Mouse (Mus musculus) embryo, embryonic 10.5 days (tissue): Measurements from ENCODE around the gene Vdac1.
"Not testable (repeated sequence)": the region's sequence is repeated elsewhere in the genome, so short reads cannot be mapped to it uniquely, and the experiment has no call there.

ENCODE experiments used
- DNase-seq: peaks from one replicate; pipeline ENCODE4 v3.0.0-alpha.2; 2015; ENCODE audit warnings: low spot score

The Vdac1 gene

DNA sequence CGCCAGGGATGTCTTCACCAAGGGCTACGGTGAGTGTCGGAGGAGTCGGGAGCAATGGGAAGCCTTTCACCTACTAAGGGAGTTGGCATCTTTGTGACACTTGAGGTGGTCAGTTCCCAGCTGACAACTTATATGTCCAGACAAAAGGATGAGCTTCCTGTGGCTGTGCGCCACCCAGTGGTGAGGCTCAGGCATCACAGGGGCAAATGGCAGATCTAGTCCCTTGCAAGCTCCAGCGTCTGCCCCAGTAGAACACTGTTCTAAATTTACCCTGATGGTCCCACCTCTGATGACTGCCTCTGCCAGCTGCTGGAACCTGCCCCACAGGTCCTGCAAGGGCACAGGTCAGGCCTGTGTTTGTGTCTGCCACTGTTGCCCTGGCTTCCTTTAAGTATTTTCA lies 13.7 kb downstream of the Vdac1 start:
- peak; percentile 68 for DNase-seq

DNA sequence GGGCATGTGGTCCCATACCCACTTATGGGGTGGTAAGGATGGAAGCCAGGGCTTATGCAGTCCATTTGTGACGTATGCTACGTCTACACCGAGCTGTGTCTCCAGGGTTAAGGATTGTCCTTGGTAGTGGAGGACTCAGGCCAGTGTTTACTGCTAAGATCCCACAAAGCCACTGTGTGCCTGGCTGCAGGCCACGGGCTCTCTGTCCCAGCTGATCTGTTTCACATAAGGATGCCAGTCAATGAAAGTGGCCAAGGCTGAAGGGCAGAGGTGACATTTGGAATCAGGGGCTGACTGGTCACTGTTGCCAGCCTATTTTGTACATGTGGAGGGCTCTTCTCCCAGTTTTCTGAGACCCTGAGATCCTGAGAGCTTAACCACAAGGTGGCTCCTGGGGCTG lies 16.9 kb downstream of the Vdac1 start:
- DNase-seq = no peak

- DNase-seq = no peak
These were observed 18.6 kb downstream of the Vdac1 start for GRCm38 (mm10) chr11:52379241-52379640.

DNA sequence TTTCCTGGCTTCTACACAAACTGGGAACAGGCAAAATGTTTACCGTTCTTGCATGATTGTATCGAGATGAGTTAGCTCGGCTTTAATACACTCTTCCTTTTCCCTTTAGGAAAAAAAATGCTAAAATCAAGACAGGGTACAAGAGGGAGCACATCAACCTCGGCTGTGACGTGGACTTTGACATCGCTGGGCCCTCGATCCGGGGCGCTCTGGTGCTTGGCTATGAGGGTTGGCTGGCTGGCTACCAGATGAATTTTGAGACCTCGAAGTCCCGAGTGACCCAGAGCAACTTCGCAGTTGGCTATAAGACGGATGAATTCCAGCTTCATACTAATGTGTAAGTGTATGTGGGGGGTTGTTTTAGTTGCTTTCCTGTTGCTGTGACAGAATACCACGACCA lies 23.1 kb downstream of the Vdac1 start:
- no peak for DNase-seq

DNA sequence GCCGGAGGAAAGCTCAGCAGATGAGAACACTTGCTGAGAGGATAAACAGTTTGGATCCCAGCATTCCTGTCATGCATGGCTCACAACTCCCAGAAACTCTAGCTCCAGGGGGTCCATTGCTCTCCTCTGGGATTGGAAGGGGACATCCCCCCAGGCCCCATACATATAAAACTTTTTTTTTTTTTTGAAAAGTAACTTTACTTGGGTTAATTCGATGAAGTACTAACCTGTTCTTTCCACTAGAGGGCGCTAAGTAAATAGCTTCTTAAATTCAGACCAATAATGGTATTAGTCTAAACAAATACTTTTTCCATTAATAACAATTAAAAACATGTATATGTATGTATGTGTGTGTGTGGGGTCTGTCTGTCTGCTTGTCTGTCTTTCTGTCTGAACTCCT lies 24.0 kb downstream of the Vdac1 start:
- DNase-seq = peak; percentile 36

- no peak for DNase-seq
These were observed 26.2 kb downstream of the Vdac1 start for GRCm38 (mm10) chr11:52386892-52387291.

GRCm38 (mm10) chr11:52388150-52388549 lies 27.5 kb downstream of the Vdac1 start:
- DNase-seq = no peak

- DNase-seq = not testable (repeated sequence)
These were observed 28.3 kb downstream of the Vdac1 start for GRCm38 (mm10) chr11:52388979-52389378.

GRCm38 (mm10) chr11:52389933-52390332 lies 29.3 kb downstream of the Vdac1 start:
- DNase-seq = no peak

DNA sequence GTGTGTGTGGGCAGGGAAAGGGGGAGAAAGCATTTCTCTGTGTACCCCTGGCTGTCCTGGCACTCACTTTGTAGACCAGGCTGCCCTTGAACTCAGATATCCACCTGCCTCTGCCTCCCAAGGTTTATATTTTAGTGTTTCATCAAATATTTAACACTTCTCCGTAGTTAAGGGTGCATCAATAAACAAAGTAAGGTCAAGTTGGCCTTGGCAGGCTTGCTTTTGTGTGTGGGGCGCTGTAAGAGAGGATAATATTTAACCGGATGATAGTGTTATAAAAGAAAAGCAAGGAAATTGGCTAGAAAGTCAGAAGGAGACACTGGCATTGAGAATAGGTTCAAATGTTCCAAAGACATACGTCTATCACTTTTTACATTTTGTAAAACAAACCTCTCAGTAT lies 33.8 kb downstream of the Vdac1 start:
- no peak for DNase-seq

DNA sequence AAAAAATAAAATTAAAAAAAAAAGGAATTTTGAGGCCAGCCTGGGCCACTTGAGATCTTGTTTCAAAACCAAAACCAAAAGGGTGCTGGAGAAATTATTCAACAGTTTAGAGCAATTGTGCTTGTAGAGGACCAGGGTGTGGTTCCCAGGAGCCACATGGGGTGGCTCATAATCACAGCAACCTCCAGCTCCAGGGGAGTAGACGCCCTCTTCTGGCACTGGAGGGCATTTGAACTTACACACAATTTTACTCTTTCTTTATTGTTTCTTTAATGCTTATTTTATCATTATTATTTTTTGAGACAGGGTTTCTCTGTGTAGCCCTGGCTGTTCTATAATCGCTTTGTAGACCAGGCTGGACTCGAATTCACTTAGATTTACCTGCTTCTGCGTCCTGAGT lies 34.7 kb downstream of the Vdac1 start:
- DNase-seq = peak; percentile 12

GRCm38 (mm10) chr11:52395940-52396596 lies 35.4 kb downstream of the Vdac1 start, which contains the start of gene 9530068E07Rik:
Gene 9530068E07Rik, plus strand, starts transcription at chr11:52396428.
- peak; percentile 96 for DNase-seq

DNA sequence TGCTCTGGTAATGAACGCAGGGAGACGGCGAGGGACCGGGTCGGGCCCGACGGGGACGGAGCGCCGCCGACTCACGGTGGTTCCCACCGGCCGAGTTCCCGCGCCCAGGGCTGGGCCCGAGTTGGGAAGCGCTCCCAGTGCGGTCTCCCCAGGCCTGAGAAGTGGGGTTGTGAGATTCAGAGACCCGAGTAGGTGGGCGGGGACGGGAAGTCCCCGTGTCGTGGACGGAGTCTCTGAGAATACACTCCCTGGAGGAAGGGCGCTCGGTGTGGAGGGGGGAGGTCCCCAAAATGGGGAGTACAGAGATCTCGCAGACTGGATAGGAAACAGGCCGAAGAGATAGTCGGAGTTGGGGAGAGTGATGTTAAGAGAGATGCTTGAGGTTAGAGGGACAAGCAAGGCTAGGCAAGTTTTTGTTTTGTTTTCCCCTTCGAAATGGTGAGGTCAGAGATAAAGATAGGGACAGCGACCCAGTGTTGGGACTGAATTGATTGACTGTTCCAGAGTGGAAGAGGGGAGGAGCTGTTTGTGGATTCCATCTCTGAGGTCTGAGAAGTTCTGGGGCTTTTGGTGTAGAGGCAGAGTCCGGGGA lies 36.0 kb downstream of the Vdac1 start:
- DNase-seq = peak; percentile 69

DNA sequence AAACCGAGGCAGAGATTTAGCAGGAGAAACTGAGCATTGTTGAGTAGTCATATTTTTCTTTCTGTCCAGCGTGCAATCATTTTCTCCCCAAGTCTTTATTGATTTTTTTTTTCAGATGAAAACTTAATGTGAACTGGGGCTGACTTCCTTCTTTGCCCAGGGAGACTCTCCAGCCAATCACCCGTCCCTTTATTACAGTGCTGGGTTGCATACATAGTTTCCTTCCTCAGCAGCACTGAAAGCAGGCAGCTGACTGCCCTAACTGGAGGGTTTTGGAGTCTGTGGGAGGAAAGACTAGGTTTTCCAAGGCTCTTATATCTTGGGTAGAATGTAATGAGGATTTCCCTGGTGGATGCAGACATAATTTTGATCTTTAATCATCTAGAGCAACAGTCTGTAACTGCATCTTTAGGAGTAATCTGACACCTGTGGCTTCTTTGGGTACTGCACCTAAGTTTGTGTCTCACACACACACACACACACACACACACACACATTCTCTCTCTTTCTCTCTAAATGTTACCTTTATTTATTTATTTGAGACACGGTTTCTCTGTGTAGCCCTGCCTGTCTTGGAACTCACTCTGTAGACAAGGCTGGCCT lies 36.8 kb downstream of the Vdac1 start:
- peak; percentile 30 for DNase-seq

DNA sequence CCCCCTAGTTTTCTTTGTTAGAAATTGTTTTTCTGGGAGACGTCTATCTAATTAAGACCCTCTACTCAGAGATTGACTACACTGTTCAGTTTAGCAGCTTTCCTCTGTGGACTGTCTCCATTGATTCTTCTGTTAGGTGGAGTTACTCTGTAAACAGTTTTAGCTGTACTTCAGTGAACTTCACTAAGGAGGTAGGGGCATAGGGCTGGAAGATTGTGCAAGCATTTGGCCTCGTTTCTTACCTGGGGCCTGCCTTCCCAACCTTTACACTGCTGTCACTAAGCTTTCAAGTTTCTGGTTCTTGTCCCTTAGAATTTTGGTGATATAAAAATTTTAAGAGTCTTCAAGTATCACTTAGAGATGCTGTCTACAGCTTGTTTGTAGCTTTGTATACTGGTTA lies 40.8 kb downstream of the Vdac1 start:
- no peak for DNase-seq

DNA sequence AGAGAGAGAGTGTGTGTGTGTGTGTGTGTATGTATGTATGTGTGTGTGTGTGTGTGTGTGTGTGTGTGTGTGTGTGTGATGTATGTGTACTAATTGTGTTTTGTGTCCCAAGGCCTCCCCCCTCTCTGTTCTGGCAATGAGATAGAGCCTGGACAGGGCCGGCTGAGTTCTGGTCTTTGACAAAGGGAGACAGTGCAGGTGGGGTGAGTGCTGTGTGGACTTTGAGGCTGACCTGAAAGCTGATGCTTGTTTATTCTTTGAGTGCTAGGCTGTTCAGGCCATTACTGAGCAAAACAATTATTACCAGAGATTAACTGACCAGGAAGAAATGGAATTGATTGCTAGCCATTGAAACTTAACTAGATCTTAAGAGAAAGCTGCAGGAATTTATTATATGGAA lies 41.9 kb downstream of the Vdac1 start:
- no peak for DNase-seq

- DNase-seq = no peak
These were observed 43.5 kb downstream of the Vdac1 start for GRCm38 (mm10) chr11:52404209-52404608.

DNA sequence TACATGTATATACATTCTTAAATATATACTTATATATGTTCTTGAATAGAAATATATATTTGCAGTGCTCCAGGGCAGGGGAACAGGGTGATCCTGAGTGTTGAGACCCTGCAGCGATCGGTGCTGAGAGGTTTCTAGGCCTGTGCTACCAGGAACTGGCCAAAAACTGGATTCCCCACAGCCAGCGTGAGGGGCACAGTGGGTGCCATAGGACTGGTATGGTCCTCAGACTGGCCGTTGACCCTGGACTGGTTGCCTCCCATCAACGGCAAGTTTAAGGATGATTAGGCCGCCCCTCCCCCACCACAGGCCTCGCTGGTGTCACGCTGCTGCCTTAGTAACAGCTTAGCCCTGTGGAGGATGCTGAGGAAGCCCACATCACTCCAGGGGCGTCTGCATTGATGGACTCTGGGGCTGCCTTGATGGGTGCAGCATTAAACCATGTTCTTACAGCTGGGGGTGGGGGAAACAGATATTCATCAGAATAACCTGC lies 44.6 kb downstream of the Vdac1 start:
- DNase-seq = no peak

- DNase-seq = no peak
These were observed 48.7 kb downstream of the Vdac1 start for GRCm38 (mm10) chr11:52409316-52409715.

DNA sequence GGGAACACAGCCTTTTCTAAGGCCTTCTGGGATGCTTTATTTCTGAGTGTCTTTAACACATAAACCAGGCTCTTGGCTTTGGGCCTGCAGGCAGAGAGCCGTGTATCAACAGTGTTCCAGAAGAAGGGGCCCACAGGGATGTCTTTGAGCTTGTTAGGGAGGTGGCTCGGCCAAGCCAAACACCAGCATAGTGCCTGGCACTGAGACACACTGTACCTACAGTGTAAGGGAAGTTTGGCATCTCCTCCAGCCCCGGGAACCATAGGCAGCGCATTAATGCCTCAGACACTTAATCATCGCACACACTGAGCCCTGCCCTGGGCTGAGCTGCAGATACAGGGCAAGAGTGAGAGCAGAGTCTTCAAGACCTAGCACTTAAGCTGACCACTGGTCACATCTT lies 57.7 kb downstream of the Vdac1 start:
- DNase-seq = no peak

- no peak for DNase-seq
These were observed 58.6 kb downstream of the Vdac1 start for GRCm38 (mm10) chr11:52419246-52419645.

DNA sequence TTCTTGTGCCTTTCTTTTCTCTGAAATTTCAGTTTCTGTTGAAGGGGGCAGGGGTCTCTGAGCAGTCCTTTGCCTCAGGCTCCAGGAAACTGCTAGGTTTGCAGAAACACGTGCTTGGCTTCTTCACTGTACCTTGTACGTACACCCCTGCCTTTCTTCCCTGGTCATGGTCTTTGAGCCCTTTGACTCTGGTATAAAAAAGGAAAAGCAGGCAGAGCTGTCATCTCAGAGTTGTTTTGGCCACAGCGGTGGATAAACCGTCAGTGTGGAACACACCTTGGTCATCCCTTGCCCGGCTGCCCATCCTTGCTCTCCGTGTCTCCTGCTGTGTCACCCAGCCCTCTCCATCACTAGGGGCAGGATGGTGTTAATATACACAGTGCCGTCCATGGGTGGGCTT lies 59.2 kb downstream of the Vdac1 start:
- DNase-seq = no peak

- no peak for DNase-seq
These were observed 59.8 kb downstream of the Vdac1 start for GRCm38 (mm10) chr11:52420296-52421052.
